Mouse (Mus musculus) neural tube, postnatal 0 days (tissue): Measurements from ENCODE around the gene Isoc2a. TPM values are rescaled to one million over a fixed set of nuclear protein-coding genes. Genes with fewer than 3 reads are reported as not detected.

ENCODE experiments used
- polyA plus RNA-seq: library from polyadenylated mRNA; unstranded; fragments of >200 nt; fragmentation: Nextera tagmentation; extraction: Ambion mirVana; gene quantifications from 2 replicates; pipeline ENCODE4 v1.2.1, GENCODE M21; 2015

The Isoc2a gene
- 0.85 and 0.86 TPM in 2 replicates for polyA plus RNA-seq

DNA sequence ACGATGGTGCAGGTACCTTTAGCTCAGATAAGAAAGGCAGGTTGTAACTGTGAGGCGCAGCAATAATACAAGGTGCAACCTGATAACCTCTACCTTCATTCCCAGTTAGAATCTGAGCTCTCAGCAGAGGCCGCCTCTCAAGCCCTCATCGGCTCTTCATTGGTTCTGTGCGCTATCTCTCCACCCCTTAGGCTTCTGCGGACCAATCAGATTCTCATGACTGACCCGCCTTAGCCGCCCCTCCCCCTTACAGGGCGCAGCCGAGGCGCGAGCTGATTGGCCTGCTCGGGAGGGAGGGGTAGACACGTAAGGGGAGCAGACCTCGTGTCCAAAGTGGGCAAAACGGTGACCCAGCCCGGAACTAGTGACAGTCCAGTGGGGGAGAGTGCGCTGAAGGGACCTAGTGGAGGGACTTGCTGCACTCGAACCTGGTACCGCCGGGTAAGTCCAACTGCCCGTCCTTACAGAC, at the start of gene Isoc2a:
TSS of gene Isoc2a (plus strand) at position 401 of the 469 bp plus-strand sequence.

DNA sequence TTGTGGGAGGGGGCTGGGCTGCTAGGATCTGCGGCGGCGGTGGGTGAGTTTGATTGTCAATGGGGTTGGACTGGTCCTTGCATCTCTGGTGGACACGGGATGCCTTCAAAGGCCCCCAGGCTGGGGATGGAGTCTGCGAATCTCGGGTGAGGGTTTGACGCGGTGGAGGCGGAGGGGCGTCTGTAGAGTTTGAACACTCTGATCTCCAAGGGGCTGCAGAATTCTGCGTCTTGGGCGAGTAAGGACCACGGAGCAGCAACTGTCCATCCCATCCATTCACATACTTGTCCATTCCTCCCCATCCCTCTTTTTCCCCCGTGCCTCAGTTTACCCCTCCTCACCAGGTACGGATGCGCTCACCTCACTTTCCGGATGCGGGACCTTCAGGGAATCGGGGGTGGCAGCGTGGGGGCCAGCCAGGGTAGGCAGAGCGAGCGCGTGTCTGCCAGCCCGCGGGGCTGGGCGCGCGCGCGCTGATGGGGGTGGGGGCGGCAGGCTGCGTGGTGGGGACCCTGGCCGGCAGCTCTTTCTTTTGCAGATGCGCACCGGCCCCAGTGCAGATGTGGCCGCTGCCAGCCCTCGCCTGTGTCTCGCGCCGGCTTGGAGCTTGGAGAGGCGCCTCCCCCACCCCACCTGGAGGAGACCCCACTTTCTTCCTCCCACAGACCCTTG, 32.6 kb upstream of the Isoc2a start, which contains the start of gene Shisa7:
TSS of gene Shisa7 (minus strand) at position 452 of the 672 bp plus-strand sequence.

GRCm38 (mm10) chr7:4870133-4870532, 6.8 kb upstream of the Isoc2a start, which contains the start of gene Isoc2b:
Isoc2b (minus strand) TSS chr7:4870258.

DNA sequence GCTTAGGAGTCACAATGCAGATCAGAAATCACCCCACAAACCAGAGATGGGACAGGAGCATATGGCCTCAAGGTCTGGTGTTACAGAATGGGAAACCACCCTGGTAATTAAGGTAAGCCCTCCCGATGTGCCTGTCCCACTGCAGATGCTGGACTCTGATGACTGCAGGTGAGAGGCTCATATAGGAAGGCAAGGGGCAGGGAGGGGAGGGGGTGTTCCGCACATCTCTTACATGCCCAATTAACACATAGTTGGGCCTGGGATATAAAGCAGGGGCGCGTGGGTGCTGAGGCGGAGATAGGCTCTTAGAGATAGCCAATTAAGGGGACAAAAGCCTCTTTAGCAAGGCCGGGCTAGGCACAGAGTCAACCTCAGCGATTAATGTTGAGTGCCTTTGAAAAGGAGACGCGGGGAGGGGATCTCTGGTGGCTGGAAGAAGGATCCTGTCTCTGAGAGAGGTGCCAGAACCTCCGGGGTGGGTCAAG, 29.6 kb downstream of the Isoc2a start, which contains the start of gene Gm36210:
TSS of gene Gm36210 (minus strand) at position 51 of the 485 bp plus-strand sequence.

GRCm38 (mm10) chr7:4915007-4915665, 38.2 kb downstream of the Isoc2a start, which contains the start of gene Zfp628:
Zfp628 (plus strand) TSS chr7:4915217.

GRCm38 (mm10) chr7:4921824-4922482, 45.0 kb downstream of the Isoc2a start, which contains the start of gene Nat14:
Nat14 (plus strand) TSS chr7:4922028.

GRCm38 (mm10) chr7:4925441-4926381, 48.8 kb downstream of the Isoc2a start, which contains the start of gene Ssc5d:
Ssc5d (plus strand) TSS chr7:4925785.

Other genes with a start within 250 kb of the Isoc2a start
- 0.75 and 1.0 TPM in 2 replicates for gene Tmem86b, start 245.7 kb upstream of the Isoc2a start, polyA plus RNA-seq
- gene Ppp6r1, start 218.1 kb upstream of the Isoc2a start, polyA plus RNA-seq, result 11.9 and 12.9 TPM in 2 replicates
- gene Hspbp1, start 192.1 kb upstream of the Isoc2a start, polyA plus RNA-seq, result 159 and 162 TPM in 2 replicates
- gene Brsk1, start 186.5 kb upstream of the Isoc2a start, polyA plus RNA-seq, result 9.4 and 9.6 TPM in 2 replicates
- gene Tmem150b, start 151.9 kb upstream of the Isoc2a start, polyA plus RNA-seq, result 0.13 TPM in 1 of 2 replicates, not detected in the other
- 27.9 and 32.2 TPM in 2 replicates for gene Kmt5c, start 137.0 kb upstream of the Isoc2a start, polyA plus RNA-seq
- 64.8 and 72.7 TPM in 2 replicates for gene Cox6b2, start 124.1 kb upstream of the Isoc2a start, polyA plus RNA-seq
- not detected in 2 replicates for gene Fam71e2, start 105.9 kb upstream of the Isoc2a start, polyA plus RNA-seq
- gene Il11, start 94.3 kb upstream of the Isoc2a start, polyA plus RNA-seq, result 1.3 and 1.4 TPM in 2 replicates
- not detected in 2 replicates for gene Tmem190, start 94.2 kb upstream of the Isoc2a start, polyA plus RNA-seq
- gene Tmem238, start 87.5 kb upstream of the Isoc2a start, polyA plus RNA-seq, result 15.1 and 19.9 TPM in 2 replicates
- 306 and 332 TPM in 2 replicates for gene Rpl28, start 84.3 kb upstream of the Isoc2a start, polyA plus RNA-seq
- gene Ube2s, start 64.6 kb upstream of the Isoc2a start, polyA plus RNA-seq, result 236 and 237 TPM in 2 replicates
- 8.2 and 11.1 TPM in 2 replicates for gene Shisa7, start 32.5 kb upstream of the Isoc2a start, polyA plus RNA-seq
- gene Isoc2b, start 6.9 kb upstream of the Isoc2a start, polyA plus RNA-seq, result 3.1 and 4.0 TPM in 2 replicates
- 0.42 TPM in 1 of 2 replicates, not detected in the other for gene Gm36210, start 29.4 kb downstream of the Isoc2a start, polyA plus RNA-seq
- 3.0 and 4.2 TPM in 2 replicates for gene Zfp628, start 38.1 kb downstream of the Isoc2a start, polyA plus RNA-seq
- gene Nat14, start 44.9 kb downstream of the Isoc2a start, polyA plus RNA-seq, result 35.0 and 39.1 TPM in 2 replicates
- 0.88 and 1.3 TPM in 2 replicates for gene Ssc5d, start 48.6 kb downstream of the Isoc2a start, polyA plus RNA-seq
- gene Sbk2, start 87.3 kb downstream of the Isoc2a start, polyA plus RNA-seq, result not detected in 2 replicates
- gene Sbk3, start 94.0 kb downstream of the Isoc2a start, polyA plus RNA-seq, result 0.12 and 0.25 TPM in 2 replicates
- 37.5 and 40.0 TPM in 2 replicates for gene Zfp579, start 119.0 kb downstream of the Isoc2a start, polyA plus RNA-seq
- 5.8 and 6.8 TPM in 2 replicates for gene Zfp524, start 137.3 kb downstream of the Isoc2a start, polyA plus RNA-seq
- gene Fiz1, start 137.5 kb downstream of the Isoc2a start, polyA plus RNA-seq, result 22.9 and 26.6 TPM in 2 replicates
- gene Gm44973, start 138.3 kb downstream of the Isoc2a start, polyA plus RNA-seq, result 1.3 and 2.1 TPM in 2 replicates
- gene Zfp865, start 143.2 kb downstream of the Isoc2a start, polyA plus RNA-seq, result 5.1 and 5.6 TPM in 2 replicates
- 72.3 and 78.9 TPM in 2 replicates for gene Ccdc106, start 143.4 kb downstream of the Isoc2a start, polyA plus RNA-seq
- gene 4632433K11Rik, start 157.0 kb downstream of the Isoc2a start, polyA plus RNA-seq, result not detected in 2 replicates
- gene Zfp784, start 161.3 kb downstream of the Isoc2a start, polyA plus RNA-seq, result 6.1 and 7.8 TPM in 2 replicates
- 128 and 133 TPM in 2 replicates for gene Zfp580, start 174.4 kb downstream of the Isoc2a start, polyA plus RNA-seq
- gene U2af2, start 185.0 kb downstream of the Isoc2a start, polyA plus RNA-seq, result 72.7 and 76.9 TPM in 2 replicates
- gene Epn1, start 203.1 kb downstream of the Isoc2a start, polyA plus RNA-seq, result 93.4 and 120 TPM in 2 replicates
- not detected in 2 replicates for gene Rfpl4, start 239.8 kb downstream of the Isoc2a start, polyA plus RNA-seq
- 0.81 and 0.85 TPM in 2 replicates for gene Rasl2-9, start 248.8 kb downstream of the Isoc2a start, polyA plus RNA-seq